Mouse (Mus musculus) macrophage (primary cell): ENCODE data around the gene 1700028P14Rik. TPM values are rescaled to one million over a fixed set of nuclear protein-coding genes. Genes with fewer than 3 reads are reported as not detected.
"Not testable (repeated sequence)": the region's sequence is repeated elsewhere in the genome, so short reads cannot be mapped to it uniquely, and the experiment has no call there.

Source experiments
- H3K27ac ChIP-seq: fragments of 350-480 bp; formaldehyde crosslinking; 2 replicates; pipeline ENCODE4 v1.9.0; 2021
- H3K36me3 ChIP-seq: fragments of 350-480 bp; formaldehyde crosslinking; 2 replicates; pipeline ENCODE4 v1.9.0; 2021; ENCODE audit errors: inconsistent target
- H3K4me3 ChIP-seq: fragments of 350-480 bp; formaldehyde crosslinking; 2 replicates; pipeline ENCODE4 v1.9.0; 2021; ENCODE audit errors: inconsistent target
- H3K79me2 ChIP-seq: fragments of 350-480 bp; formaldehyde crosslinking; 2 replicates; pipeline ENCODE4 v1.9.0; 2021; ENCODE audit errors: inconsistent target
- WGBS: methylation state at CpG from one replicate; pipeline ENCODE4 v1.1.7; 2026; ENCODE audit warnings: inconsistent platforms; ENCODE audit not compliant: missing documents; 5-methylcytosine and 5-hydroxymethylcytosine counted together
- polyA plus RNA-seq: library from polyadenylated mRNA; stranded (reverse); fragments of 250-400 nt; gene quantifications from 3 replicates; pipeline ENCODE4 v1.2.4, GENCODE M21; 2018; ENCODE audit warnings: inconsistent platforms
- total RNA-seq, 78 experiments: library from RNA; depleted of rRNA; stranded (reverse); fragments of 250-400 nt; gene quantifications; 1 replicate in 9 of 78; 2 replicates in 24 of 78; 3 replicates in 43 of 78; 4 replicates in 2 of 78; pipeline ENCODE4 v1.2.4; 2018; ENCODE audit warnings: inconsistent platforms in 56 of 78

Gene 1700028P14Rik
- not detected for total RNA-seq (2018; cell fraction: chromatin; rRNA removed)
- not detected for total RNA-seq (2018; cell fraction: cytosol; rRNA removed)
- total RNA-seq (2018; cell fraction: nucleus; rRNA removed), result not detected
- polyA plus RNA-seq, result not detected in 3 replicates

- no peak within 1 kb of the TSS for H3K4me3 ChIP-seq
- H3K36me3 ChIP-seq, result no peaks in the 10 kb centered on the region
- H3K27ac ChIP-seq, result no peak within 1 kb of the TSS
- 22% methylated on average over 13 of the region's 13 CpGs for WGBS
- no peaks in the 10 kb centered on the region for H3K79me2 ChIP-seq
Measured at GRCm38 (mm10) chr19:23652644-23653043, at the start of gene 1700028P14Rik. Gene 1700028P14Rik, minus strand, starts transcription at chr19:23652812.

GRCm38 (mm10) chr19:23699131-23699530 is 46.5 kb upstream of the 1700028P14Rik start:
- Histone ChIP-seq H3K36me3 (no peaks in the 10 kb centered on the region), H3K4me3 (no peak overlapping the region), H3K79me2 (no peaks in the 10 kb centered on the region), H3K27ac (no peak overlapping the region)
- 33% methylated on average over 3 of the region's 4 CpGs for WGBS

- 97% methylated on average over 7 of the region's 7 CpGs for WGBS
- H3K36me3 ChIP-seq, result no peaks in the 10 kb centered on the region
Measured at GRCm38 (mm10) chr19:23698366-23698765, 45.8 kb upstream of the 1700028P14Rik start.

GRCm38 (mm10) chr19:23697861-23698260 is 45.2 kb upstream of the 1700028P14Rik start:
- WGBS, result 95% methylated on average over 8 of the region's 8 CpGs
- Histone ChIP-seq H3K36me3 (no peaks in the 10 kb centered on the region), H3K79me2 (no peaks in the 10 kb centered on the region)

More at GRCm38 (mm10) chr19:23698366-23698765, 45.8 kb upstream of the 1700028P14Rik start:
- Histone ChIP-seq H3K27ac (no peak overlapping the region), H3K79me2 (no peaks in the 10 kb centered on the region), H3K4me3 (no peak overlapping the region)

GRCm38 (mm10) chr19:23694344-23694743 is 41.7 kb upstream of the 1700028P14Rik start:
- WGBS, result 99% methylated on average over 4 of the region's 4 CpGs
- Histone ChIP-seq H3K36me3 (no peaks in the 10 kb centered on the region), H3K4me3 (no peak overlapping the region), H3K27ac (no peak overlapping the region), H3K79me2 (peaks cover 17% of the 10 kb centered on the region; the same call in 1 of the 2 replicates)

More at GRCm38 (mm10) chr19:23697861-23698260, 45.2 kb upstream of the 1700028P14Rik start:
- H3K27ac ChIP-seq, result no peak overlapping the region
- no peak overlapping the region for H3K4me3 ChIP-seq

- Histone ChIP-seq H3K36me3 (no peaks in the 10 kb centered on the region), H3K27ac (no peak overlapping the region), H3K79me2 (peaks cover 22% of the 10 kb centered on the region; the same call in 1 of the 2 replicates), H3K4me3 (peak overlapping the region; percentile 57)
- WGBS, result 70% methylated on average over 4 of the region's 4 CpGs
Measured at GRCm38 (mm10) chr19:23688421-23688946, 35.9 kb upstream of the 1700028P14Rik start.

GRCm38 (mm10) chr19:23687296-23688021 is 34.8 kb upstream of the 1700028P14Rik start, which contains the start of gene Ptar1:
Gene Ptar1, plus strand, starts transcription at chr19:23687429.
- H3K4me3 ChIP-seq, result peak within 1 kb of the TSS; percentile 57
- peak within 1 kb of the TSS; percentile 41; the same call in 1 of the 2 replicates for H3K27ac ChIP-seq
- WGBS, result under 1% methylated on average over 56 of the region's 93 CpGs
- H3K79me2 ChIP-seq, result peaks cover 22% of the 10 kb centered on the region; the same call in 1 of the 2 replicates
- H3K36me3 ChIP-seq, result no peaks in the 10 kb centered on the region

GRCm38 (mm10) chr19:23686962-23687295 is 34.3 kb upstream of the 1700028P14Rik start:
- 6% methylated on average over 13 of the region's 14 CpGs for WGBS
- H3K27ac ChIP-seq, result peak overlapping the region; percentile 41; the same call in 1 of the 2 replicates
- no peaks in the 10 kb centered on the region for H3K36me3 ChIP-seq
- H3K4me3 ChIP-seq, result peak overlapping the region; percentile 33
- H3K79me2 ChIP-seq, result peaks cover 22% of the 10 kb centered on the region; the same call in 1 of the 2 replicates

GRCm38 (mm10) chr19:23675656-23676055 is 23.0 kb upstream of the 1700028P14Rik start:
- H3K4me3 ChIP-seq, H3K79me2 ChIP-seq, H3K27ac ChIP-seq, H3K36me3 ChIP-seq: not testable (repeated sequence)
- WGBS, result 93% methylated on average over 8 of the region's 8 CpGs

GRCm38 (mm10) chr19:23673021-23673420 is 20.4 kb upstream of the 1700028P14Rik start:
- WGBS, result 88% methylated on average over 2 of the region's 2 CpGs
- Histone ChIP-seq H3K79me2 (no peaks in the 10 kb centered on the region), H3K36me3 (no peaks in the 10 kb centered on the region), H3K27ac (no peak overlapping the region), H3K4me3 (no peak overlapping the region)

- H3K4me3 ChIP-seq, result no peak overlapping the region
- H3K79me2 ChIP-seq, result no peaks in the 10 kb centered on the region
- 91% methylated on average over 6 of the region's 6 CpGs for WGBS
- no peak overlapping the region for H3K27ac ChIP-seq
- H3K36me3 ChIP-seq, result no peaks in the 10 kb centered on the region
Measured at GRCm38 (mm10) chr19:23668142-23668655, 15.6 kb upstream of the 1700028P14Rik start.

GRCm38 (mm10) chr19:23664083-23664482 is 11.5 kb upstream of the 1700028P14Rik start:
- H3K4me3 ChIP-seq, result no peak overlapping the region
- H3K27ac ChIP-seq, result no peak overlapping the region
- H3K36me3 ChIP-seq, result no peaks in the 10 kb centered on the region
- H3K79me2 ChIP-seq, result no peaks in the 10 kb centered on the region
- 68% methylated on average over 7 of the region's 7 CpGs for WGBS

- Histone ChIP-seq H3K4me3 (no peak overlapping the region), H3K79me2 (no peaks in the 10 kb centered on the region), H3K36me3 (no peaks in the 10 kb centered on the region), H3K27ac (no peak overlapping the region)
- 91% methylated on average over 4 of the region's 4 CpGs for WGBS
Measured at GRCm38 (mm10) chr19:23658350-23658749, 5.7 kb upstream of the 1700028P14Rik start.

- no peaks in the 10 kb centered on the region for H3K79me2 ChIP-seq
- WGBS, result 70% methylated on average over 12 of the region's 12 CpGs
- H3K27ac ChIP-seq, result no peak overlapping the region
- H3K4me3 ChIP-seq, result no peak overlapping the region
- H3K36me3 ChIP-seq, result no peaks in the 10 kb centered on the region
Measured at GRCm38 (mm10) chr19:23657261-23657932, 4.8 kb upstream of the 1700028P14Rik start.
